Mouse (Mus musculus): ENCODE measurements around the gene Gm10260.

Gm10260 gene

GRCm38 (mm10) chr13:97760532-97760931, at the start of gene Gm10260:
Gene Gm10260 (minus strand): TSS chr13:97760632.
- no peak for DNase-seq (ENCODE audit: low read depth, low spot score)

DNA sequence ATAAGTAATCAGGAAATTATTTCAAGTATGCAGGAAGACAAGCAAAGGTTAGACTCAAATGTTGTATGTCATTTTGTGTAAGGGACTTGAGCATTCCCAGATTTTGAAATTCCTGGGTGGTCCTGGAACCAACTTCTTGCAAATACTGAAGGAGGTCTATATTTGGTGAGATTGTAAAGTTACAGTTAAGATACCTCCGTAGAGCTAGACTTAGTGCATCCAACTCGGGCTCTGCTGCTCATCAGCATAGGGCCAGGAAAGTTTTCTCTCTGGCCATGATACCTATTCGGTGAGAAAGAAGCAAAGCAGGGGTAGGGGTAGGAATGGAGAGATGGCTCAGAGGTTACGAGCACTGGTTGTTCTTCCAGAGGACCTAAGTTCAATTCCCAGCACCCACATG, 49.4 kb upstream of the Gm10260 start:
- DNase-seq (ENCODE audit: low read depth, low spot score), result no peak

GRCm38 (mm10) chr13:97805907-97806306, 45.5 kb upstream of the Gm10260 start:
- no peak for DNase-seq (ENCODE audit: low read depth, low spot score)

GRCm38 (mm10) chr13:97802386-97802785, 42.0 kb upstream of the Gm10260 start:
- no peak for DNase-seq (ENCODE audit: low read depth, low spot score)

- no peak for DNase-seq (ENCODE audit: low read depth, low spot score)
Measured at GRCm38 (mm10) chr13:97797462-97797861, 37.0 kb upstream of the Gm10260 start.

- DNase-seq (ENCODE audit: low read depth, low spot score), result no peak
Measured at GRCm38 (mm10) chr13:97794780-97795179, 34.3 kb upstream of the Gm10260 start.

- DNase-seq (ENCODE audit: low read depth, low spot score), result no peak
Measured at GRCm38 (mm10) chr13:97793932-97794331, 33.5 kb upstream of the Gm10260 start.

DNA sequence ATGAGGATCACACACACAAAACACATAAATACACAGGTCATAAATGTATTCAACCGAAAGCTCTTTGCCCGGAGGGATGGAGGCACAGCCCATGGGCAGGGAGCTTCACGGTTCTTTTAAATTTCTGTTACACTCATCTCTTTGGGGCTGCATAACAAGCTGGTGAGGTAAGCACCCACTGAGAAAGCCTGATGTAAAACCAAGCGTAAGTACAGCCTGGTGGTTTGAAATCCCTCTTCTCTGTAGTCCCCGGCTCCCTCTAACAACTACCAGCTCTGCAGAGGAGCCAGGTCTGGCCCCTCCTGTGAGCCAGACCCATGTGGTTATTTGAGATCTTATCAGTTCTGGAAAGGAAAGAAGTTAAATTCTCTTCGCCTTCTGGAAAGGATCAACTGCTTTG, 31.2 kb upstream of the Gm10260 start:
- DNase-seq (ENCODE audit: low read depth, low spot score), result no peak

GRCm38 (mm10) chr13:97789782-97790450, 29.5 kb upstream of the Gm10260 start:
- peak; percentile 68 for DNase-seq (ENCODE audit: low read depth, low spot score)

DNA sequence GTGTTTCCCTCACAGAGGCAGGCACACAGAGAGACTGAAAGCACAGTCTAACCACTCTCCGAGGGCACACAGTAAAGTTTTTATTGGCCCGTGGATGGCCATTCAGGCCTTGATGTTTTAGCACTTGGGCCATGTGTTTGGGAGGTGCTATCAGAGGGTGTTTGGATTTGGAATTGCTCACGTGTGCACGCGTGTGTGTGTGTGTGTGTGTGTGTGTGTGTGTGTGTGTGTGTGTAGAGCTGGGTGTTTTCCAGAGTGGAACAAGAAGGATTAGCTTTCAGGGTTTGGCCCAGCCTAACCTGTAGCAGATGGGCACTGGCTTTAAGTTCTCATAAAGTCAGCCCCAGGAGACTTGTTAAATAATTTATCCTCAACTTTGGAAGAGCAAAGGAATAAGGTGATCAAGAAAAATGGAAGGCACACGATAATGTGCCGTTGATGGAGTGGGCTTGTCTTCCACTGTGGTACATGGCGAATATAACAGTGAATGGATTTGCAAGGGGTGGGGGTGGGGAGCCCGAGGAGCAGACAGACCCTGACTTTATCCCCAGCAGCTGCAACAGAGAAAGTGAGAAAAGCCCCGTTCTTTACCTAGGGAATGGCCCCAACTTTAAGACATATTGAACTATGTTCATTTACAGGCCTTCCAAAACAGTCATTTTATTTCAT, 24.9 kb upstream of the Gm10260 start:
- DNase-seq (ENCODE audit: low read depth, low spot score), result no peak

- DNase-seq (ENCODE audit: low read depth, low spot score), result no peak
Measured at GRCm38 (mm10) chr13:97783423-97784143, 23.2 kb upstream of the Gm10260 start.

- no peak for DNase-seq (ENCODE audit: low read depth, low spot score)
Measured at GRCm38 (mm10) chr13:97782063-97782462, 21.6 kb upstream of the Gm10260 start.

DNA sequence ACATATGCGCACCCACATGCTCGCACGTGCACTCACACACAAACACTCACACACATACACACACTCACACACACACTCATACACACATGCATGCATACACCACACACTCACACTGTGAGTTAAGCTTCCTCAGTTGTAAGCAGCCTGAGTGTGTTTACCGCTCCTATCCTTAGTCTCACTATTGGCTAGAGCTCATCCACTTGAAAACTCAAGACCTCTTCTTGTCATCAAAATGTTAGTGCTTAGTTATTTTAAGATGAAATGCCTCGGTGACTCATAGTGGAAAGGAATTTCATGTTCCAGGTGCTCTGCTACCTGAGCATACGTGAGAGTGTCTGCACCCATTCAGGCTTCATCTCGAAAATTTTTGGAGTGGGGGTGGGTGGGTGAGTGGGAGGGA, 21.2 kb upstream of the Gm10260 start:
- DNase-seq (ENCODE audit: low read depth, low spot score), result no peak

DNA sequence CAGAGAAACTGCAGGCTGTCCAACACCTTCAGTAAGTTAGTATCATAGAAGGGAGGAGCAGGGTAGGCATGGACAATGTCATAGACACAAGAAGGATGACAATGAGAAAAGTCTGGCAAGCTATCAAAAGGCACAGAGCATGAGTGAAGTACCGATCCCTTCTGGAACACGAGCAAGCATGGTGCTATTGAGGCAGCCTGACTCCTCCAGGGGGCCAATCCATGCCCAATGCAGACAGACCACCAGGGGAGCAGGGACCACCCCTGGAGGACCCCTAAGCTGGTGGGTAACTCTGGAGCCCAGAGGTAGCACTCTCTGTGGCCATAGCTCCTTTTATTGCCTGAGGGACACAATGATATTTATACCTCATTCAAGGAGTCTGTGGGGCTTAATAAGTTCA, 20.1 kb upstream of the Gm10260 start:
- DNase-seq (ENCODE audit: low read depth, low spot score), result no peak

GRCm38 (mm10) chr13:97779657-97780445, 19.4 kb upstream of the Gm10260 start:
- no peak for DNase-seq (ENCODE audit: low read depth, low spot score)

- no peak for DNase-seq (ENCODE audit: low read depth, low spot score)
Measured at GRCm38 (mm10) chr13:97778698-97779194, 18.3 kb upstream of the Gm10260 start.

- DNase-seq (ENCODE audit: low read depth, low spot score), result no peak
Measured at GRCm38 (mm10) chr13:97777667-97778066, 17.2 kb upstream of the Gm10260 start.

GRCm38 (mm10) chr13:97776702-97777101, 16.3 kb upstream of the Gm10260 start:
- no peak for DNase-seq (ENCODE audit: low read depth, low spot score)

GRCm38 (mm10) chr13:97775907-97776306, 15.5 kb upstream of the Gm10260 start:
- DNase-seq (ENCODE audit: low read depth, low spot score), result no peak

DNA sequence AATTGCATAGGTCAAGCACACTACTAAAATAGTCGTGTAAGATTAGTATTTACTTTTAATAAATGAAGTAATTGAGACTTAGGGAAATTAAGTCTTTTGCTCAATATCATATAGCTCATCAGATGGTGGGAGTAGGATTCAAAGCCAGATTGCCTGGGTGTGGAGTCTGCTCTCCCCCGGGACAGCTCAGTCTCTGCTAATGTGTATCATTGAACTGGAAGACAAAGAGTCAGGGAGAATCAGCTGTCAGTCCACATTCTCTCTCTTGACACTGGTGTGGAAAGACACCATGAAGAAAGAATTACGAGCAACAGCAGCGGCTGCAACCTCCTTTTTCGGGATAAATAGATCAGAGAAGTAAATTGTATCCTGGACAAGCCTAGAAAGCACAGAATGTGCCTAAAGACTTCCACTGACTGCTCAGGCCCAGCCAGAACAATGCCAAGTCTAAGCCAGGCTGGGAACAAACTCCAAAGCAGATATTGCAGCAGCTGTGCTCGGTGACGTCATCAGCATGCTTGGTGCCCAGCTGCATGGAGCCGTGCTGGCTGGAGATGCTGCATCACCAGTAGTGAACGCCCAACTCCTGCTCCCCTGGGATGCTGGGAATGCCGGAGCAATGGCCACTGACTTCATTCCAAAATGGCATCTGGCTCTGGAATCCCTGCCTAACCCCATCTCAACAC, 14.5 kb upstream of the Gm10260 start:
- peak; percentile 25 for DNase-seq (ENCODE audit: low read depth, low spot score)

- no peak for DNase-seq (ENCODE audit: low read depth, low spot score)
Measured at GRCm38 (mm10) chr13:97769205-97769604, 8.8 kb upstream of the Gm10260 start.
